Mouse (Mus musculus) left cerebral cortex, postnatal 14 days (tissue): ENCODE measurements around the gene Mfsd12. TPM values are rescaled to one million over a fixed set of nuclear protein-coding genes. Genes with fewer than 3 reads are reported as not detected.
A peak's percentile ranks its signal among the peaks of the same experiment; 100 is the strongest.

Source experiments
- DNase-seq, 2 experiments: peaks; one replicate each; pipeline ENCODE4 v3.0.0; 2021 to 2022; ENCODE audit warnings: low spot score in 2 of 2, mixed read lengths in 1 of 2
- intact Hi-C: fragments of 180-260 bp; cut with DNase I; formaldehyde crosslinking; loops from one replicate; pipeline ENCODE4 v1.15.1; 2025
- total RNA-seq, 2 experiments: library from RNA; stranded (reverse); gene quantifications; 2 replicates each; pipeline ENCODE4 v1.2.3; 2021

The Mfsd12 gene
- total RNA-seq, 2 experiments from 2014 or later, result 37.8 to 38.9 TPM

GRCm38 (mm10) chr10:81377362-81377664 lies 20.0 kb downstream of the Mfsd12 start:
- DNase-seq, result no peak
- intact Hi-C loops, result no loop called here

GRCm38 (mm10) chr10:81377793-81378552 lies 20.7 kb downstream of the Mfsd12 start, which contains the start of gene Fzr1:
TSS of gene Fzr1 (minus strand) at chr10:81378516.
- DNase-seq, result no peak
- intact Hi-C loops, result no loop called here

GRCm38 (mm10) chr10:81378553-81379182 lies 21.4 kb downstream of the Mfsd12 start:
- peak; percentile 100 for DNase-seq
- intact Hi-C loops, result no loop called here

GRCm38 (mm10) chr10:81379183-81379553 lies 21.9 kb downstream of the Mfsd12 start:
- DNase-seq, result no peak
- intact Hi-C loops, result no loop called here

- intact Hi-C loops, result no loop called here
- no peak for DNase-seq
These were observed 22.6 kb downstream of the Mfsd12 start for GRCm38 (mm10) chr10:81379809-81380378.

GRCm38 (mm10) chr10:81382039-81382438 lies 24.7 kb downstream of the Mfsd12 start:
- DNase-seq, result no peak
- intact Hi-C loops, result no loop called here

- intact Hi-C loops, result no loop called here
- DNase-seq, result peak; percentile 99
These were observed 26.7 kb downstream of the Mfsd12 start, which contains the start of the genes Dohh and Gm48551 for GRCm38 (mm10) chr10:81383802-81384604. TSS of gene Dohh (plus strand) at chr10:81384428. TSS of gene Gm48551 (plus strand) at chr10:81384466.

GRCm38 (mm10) chr10:81384605-81384982 lies 27.3 kb downstream of the Mfsd12 start:
- intact Hi-C loops, result no loop called here
- DNase-seq, result no peak

GRCm38 (mm10) chr10:81385603-81386306 lies 28.5 kb downstream of the Mfsd12 start:
- no peak for DNase-seq
- intact Hi-C loops, result no loop called here

- DNase-seq, result no peak
- intact Hi-C loops, result no loop called here
These were observed 30.4 kb downstream of the Mfsd12 start for GRCm38 (mm10) chr10:81387716-81388115.

GRCm38 (mm10) chr10:81388505-81389055 lies 31.3 kb downstream of the Mfsd12 start, which contains the start of gene Gm48552:
TSS of gene Gm48552 (plus strand) at chr10:81389005.
- DNase-seq, result no peak
- intact Hi-C loops, result no loop called here

GRCm38 (mm10) chr10:81389373-81389772 lies 32.1 kb downstream of the Mfsd12 start:
- intact Hi-C loops, result no loop called here

GRCm38 (mm10) chr10:81389801-81390677 lies 32.7 kb downstream of the Mfsd12 start:
- intact Hi-C loops, result loop anchor here (10.0 kb wide), 1 partner anchor 165 kb away; the partner anchor contains the start of gene Aes

More at GRCm38 (mm10) chr10:81389373-81389772, 32.1 kb downstream of the Mfsd12 start:
- no peak for DNase-seq

GRCm38 (mm10) chr10:81390678-81390965 lies 33.3 kb downstream of the Mfsd12 start:
- no peak for DNase-seq
- intact Hi-C loops, result loop anchor here (10.0 kb wide), 1 partner anchor 164 kb away; the partner anchor contains the start of gene Aes

More at GRCm38 (mm10) chr10:81389801-81390677, 32.7 kb downstream of the Mfsd12 start:
- DNase-seq, result peak; percentile 71 to 77

- intact Hi-C loops, result loop anchor here (10.0 kb wide), 1 partner anchor 163 kb away; the partner anchor contains the start of gene Aes
- DNase-seq, result no peak
These were observed 35.0 kb downstream of the Mfsd12 start for GRCm38 (mm10) chr10:81392270-81392669.

GRCm38 (mm10) chr10:81392781-81393185 lies 35.5 kb downstream of the Mfsd12 start, which contains the start of gene Smim24:
TSS of gene Smim24 (plus strand) at chr10:81393051.
- no peak for DNase-seq
- intact Hi-C loops, result loop anchor here (10.0 kb wide), 1 partner anchor 162 kb away; the partner anchor contains the start of gene Aes

- intact Hi-C loops, result loop anchor here (2.0 to 10.0 kb wide), 2 partner anchors 57 to 161 kb away; partner anchors contain the start of gene Aes
- no peak for DNase-seq
These were observed 36.3 kb downstream of the Mfsd12 start for GRCm38 (mm10) chr10:81393456-81394063.
